Mouse (Mus musculus): Measurements from ENCODE around the gene Sla2. TPM values are rescaled to one million over a fixed set of nuclear protein-coding genes. Genes with fewer than 3 reads are reported as not detected.

Sla2 gene
- 1.6 and 1.8 TPM in 2 replicates for polyA plus RNA-seq (2015; fragmentation: Nextera tagmentation; extraction: Ambion mirVana)

DNA sequence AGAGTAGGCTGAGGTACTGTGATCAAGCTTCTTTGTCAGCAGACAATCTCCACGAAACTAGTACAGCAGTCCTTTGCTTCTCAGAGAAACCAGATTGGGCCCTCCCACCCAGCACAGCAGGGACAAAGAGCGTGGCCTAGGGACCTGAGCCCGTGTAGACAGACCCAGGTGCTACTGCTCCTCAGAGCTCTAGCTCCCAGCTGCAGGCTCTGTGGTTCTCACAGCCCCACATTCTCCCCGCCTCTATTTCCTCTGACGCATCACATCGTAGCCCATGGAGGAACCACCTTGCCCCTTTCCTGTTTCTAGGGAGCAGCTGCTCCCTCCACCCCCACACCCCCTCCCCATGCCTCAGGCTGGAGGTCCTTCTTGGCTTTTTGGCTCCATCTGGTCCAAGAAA, at the start of gene Sla2:
TSS of gene Sla2 (minus strand) at position 176 of the 400 bp plus-strand sequence.

DNA sequence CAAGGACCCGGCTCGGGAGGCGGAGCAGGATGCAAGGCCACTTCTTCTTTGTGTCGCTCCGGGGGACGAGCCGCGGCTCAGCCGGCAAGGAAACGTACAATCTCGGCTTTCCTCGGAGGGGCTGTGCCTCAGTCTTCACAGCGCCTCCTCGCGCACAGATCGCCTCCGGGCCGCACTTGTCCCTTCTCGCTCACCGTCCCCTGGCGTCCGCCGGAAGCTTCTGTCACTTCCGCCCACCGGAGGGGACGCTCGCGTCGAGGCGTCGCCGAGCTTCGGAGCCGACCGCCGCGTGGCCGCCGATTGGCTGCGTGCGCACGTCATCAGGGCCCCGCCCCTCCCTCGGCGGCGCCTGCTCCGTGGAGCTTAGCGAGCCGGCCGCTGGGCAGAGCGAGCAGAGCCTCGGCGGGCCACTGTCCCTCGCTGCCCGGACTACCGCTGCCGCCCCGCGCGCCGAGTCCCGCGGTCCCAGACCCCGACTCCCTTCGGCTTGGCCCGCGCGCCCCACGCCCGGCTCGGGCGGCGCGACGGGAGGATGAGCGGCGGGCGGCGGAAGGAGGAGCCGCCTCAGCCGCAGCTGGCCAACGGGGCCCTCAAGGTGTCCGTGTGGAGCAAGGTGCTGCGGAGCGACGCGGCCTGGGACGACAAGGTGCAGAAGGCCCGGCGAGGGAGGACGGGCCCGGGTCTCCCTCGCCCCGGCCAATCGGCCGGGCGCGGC, 24.1 kb downstream of the Sla2 start, which contains the start of gene Rab5if:
TSS of gene Rab5if (plus strand) at position 357 of the 715 bp plus-strand sequence.

DNA sequence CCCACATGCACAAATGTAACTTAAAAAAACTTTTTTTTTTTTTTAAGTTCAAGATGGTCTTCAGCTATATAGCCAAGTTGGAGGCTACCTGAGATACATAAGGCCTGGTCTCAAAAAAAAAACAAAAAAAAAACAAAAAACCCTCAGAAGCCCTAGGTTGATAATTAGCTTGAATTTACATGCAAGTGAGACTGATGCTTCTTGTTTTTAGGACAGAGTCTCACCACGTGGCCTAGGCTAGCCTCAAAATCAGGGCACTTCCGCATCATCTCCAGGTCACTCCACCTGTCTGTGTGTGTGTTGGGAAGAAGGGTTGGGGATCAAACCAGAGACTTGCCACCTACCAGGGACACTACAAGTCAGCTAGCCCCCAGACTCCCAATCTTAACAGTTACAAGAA, 29.2 kb downstream of the Sla2 start, which contains the start of gene 4930518I15Rik:
TSS of gene 4930518I15Rik (minus strand) at position 112 of the 400 bp plus-strand sequence.

DNA sequence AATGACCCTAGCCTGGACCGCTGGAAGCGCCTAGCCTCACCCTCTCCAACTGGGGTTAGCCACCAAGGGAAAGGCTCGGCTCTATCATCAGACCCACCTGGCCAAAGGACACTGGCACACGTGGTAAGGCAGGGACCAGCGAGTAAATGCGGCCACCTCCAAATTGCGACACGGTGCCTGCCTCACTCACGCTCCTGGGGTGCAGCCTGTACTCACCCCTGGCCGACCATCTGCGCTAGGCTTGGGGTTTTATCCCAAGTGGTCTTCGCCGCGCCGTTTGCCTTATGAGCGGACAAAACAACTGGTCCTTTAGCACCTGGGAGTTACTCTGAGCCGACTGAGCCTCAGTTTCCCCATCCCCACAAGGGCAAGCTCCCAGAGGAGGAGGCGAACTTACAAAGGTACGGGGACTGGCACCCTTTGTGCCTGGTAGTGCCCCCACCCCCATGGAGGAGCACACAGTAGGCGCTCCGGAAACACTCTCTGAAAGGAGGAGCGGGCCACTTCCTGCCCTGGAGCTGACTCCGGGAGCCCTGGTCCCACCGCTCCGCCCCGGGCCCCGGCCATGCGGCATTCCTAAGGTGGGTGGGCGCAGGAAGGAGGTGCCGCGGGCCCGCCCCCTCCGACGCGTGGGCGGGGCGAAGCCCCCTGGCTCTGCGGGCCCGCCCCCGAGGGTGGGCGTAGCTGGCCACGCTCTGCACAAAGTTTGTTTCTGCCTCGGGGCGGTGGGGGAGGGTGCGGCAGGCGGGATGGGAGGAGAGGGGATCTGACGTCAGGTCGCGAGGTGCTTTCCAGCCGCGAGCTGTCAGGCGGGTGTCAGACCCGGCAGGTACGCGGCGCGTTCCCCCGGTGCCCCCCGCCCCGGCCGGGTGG, 47.4 kb downstream of the Sla2 start, which contains the start of gene Tgif2:
TSS of gene Tgif2 (plus strand) at position 689 of the 873 bp plus-strand sequence.

Other genes with a start within 250 kb of the Sla2 start
- gene Myl9, start 111.8 kb downstream of the Sla2 start, polyA plus RNA-seq (2015; fragmentation: Nextera tagmentation; extraction: Ambion mirVana): 146 and 168 TPM in 2 replicates
- gene Tgif2, start 47.2 kb downstream of the Sla2 start, polyA plus RNA-seq (2015; fragmentation: Nextera tagmentation; extraction: Ambion mirVana): 8.3 and 9.5 TPM in 2 replicates
- 6.1 and 7.0 TPM in 2 replicates for gene 4930518I15Rik, start 29.2 kb downstream of the Sla2 start, polyA plus RNA-seq (2015; fragmentation: Nextera tagmentation; extraction: Ambion mirVana)
- gene Rab5if, start 24.1 kb downstream of the Sla2 start, polyA plus RNA-seq (2015; fragmentation: Nextera tagmentation; extraction: Ambion mirVana): 189 and 193 TPM in 2 replicates
- gene Ndrg3, start 104.9 kb upstream of the Sla2 start, polyA plus RNA-seq (2015; fragmentation: Nextera tagmentation; extraction: Ambion mirVana): 24.8 and 29.1 TPM in 2 replicates
- 32.8 and 35.8 TPM in 2 replicates for gene Dsn1, start 120.0 kb upstream of the Sla2 start, polyA plus RNA-seq (2015; fragmentation: Nextera tagmentation; extraction: Ambion mirVana)
- 2.6 and 2.8 TPM in 2 replicates for gene Soga1, start 192.1 kb upstream of the Sla2 start, polyA plus RNA-seq (2015; fragmentation: Nextera tagmentation; extraction: Ambion mirVana)
- gene Tldc2, start 199.9 kb upstream of the Sla2 start, polyA plus RNA-seq (2015; fragmentation: Nextera tagmentation; extraction: Ambion mirVana): not detected in 2 replicates
- gene Samhd1, start 248.1 kb upstream of the Sla2 start, polyA plus RNA-seq (2015; fragmentation: Nextera tagmentation; extraction: Ambion mirVana): 56.8 and 73.6 TPM in 2 replicates

All from spleen, postnatal 0 days (tissue).